Mouse (Mus musculus): ENCODE measurements around the gene 1810030O07Rik. TPM values are rescaled to one million over a fixed set of nuclear protein-coding genes. Genes with fewer than 3 reads are reported as not detected.
"Not testable (repeated sequence)": the region's sequence is repeated elsewhere in the genome, so short reads cannot be mapped to it uniquely, and the experiment has no call there.

1810030O07Rik gene
- polyA plus RNA-seq, 1 experiment from 2014 or later, result 31.2 TPM

DNA sequence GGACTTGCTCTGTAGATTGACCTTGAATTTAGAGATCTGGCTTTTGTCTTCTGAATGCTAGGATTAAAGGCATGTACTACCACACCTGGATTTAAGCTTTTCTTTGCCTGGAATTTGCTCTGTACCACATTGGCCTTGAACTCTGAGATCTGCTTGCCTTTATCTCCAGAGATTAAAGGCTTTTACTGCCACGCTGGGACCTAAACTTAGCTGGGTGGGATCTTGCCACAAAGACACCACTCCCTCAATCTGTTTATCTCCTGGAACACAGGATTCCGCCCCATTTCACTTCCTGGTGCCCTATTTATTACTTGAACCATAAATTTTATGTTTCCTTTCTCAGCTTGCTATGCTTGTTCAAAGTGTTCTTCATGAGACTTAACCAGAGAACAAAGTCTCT is 62.3 kb downstream of the 1810030O07Rik start:
- Histone ChIP-seq H3K4me3 (no peak overlapping the region), H3K4me1 (no peaks in the 10 kb centered on the region), H3K9me3 (no peaks in the 10 kb centered on the region), H3K4me2 (replicated peaks) (no peak overlapping the region), H3K27me3 (replicated peaks) (no peaks in the 10 kb centered on the region), H3K27ac (no peak overlapping the region), H3K9ac (no peak overlapping the region), H3K36me3 (peaks cover 21% of the 10 kb centered on the region; the same call in 1 of the 2 replicates)
- 70% methylated on average over 2 of the region's 2 CpGs for WGBS
- ATAC-seq (ENCODE audit: low FRiP score, low read depth), result no peak

DNA sequence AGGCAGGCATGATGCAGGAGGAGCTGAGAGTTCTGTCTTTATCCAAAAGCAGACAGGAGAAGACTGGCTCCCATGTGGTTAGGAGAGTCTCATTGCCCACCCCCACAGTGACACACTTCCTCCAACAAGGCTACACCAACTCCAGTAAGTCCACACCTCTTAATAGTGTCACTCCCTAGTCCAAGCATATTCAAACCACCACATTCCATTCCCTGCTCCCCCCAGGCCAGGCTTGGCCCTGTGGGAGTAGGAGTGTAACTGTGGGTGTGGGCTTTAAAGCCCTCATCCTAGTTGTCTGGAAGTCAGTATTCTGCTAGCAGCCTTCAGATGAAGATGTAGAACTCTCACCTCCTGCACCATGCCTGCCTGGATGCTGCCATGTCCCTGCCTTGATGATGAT is 62.9 kb downstream of the 1810030O07Rik start:
- not testable (repeated sequence) for H3K9me3 ChIP-seq; H3K9ac ChIP-seq; H3K4me1 ChIP-seq; ATAC-seq (ENCODE audit: low FRiP score, low read depth); H3K27me3 ChIP-seq (replicated peaks); H3K4me2 ChIP-seq (replicated peaks); H3K4me3 ChIP-seq; H3K27ac ChIP-seq
- peaks cover 21% of the 10 kb centered on the region; the same call in 1 of the 2 replicates for H3K36me3 ChIP-seq

Other genes with a start within 250 kb of the 1810030O07Rik start
- gene Atp6ap2, start 85.9 kb downstream of the 1810030O07Rik start, polyA plus RNA-seq (2016; fragmentation: Nextera tagmentation; extraction: Ambion mirVana), result 110 and 115 TPM in 2 replicates
- 15.6 and 19.6 TPM in 2 replicates for gene Med14, start 88.4 kb upstream of the 1810030O07Rik start, polyA plus RNA-seq (2016; fragmentation: Nextera tagmentation; extraction: Ambion mirVana)

Data from neural tube, embryonic 12.5 days (tissue).